Comparison of ENCODE assay signal across 8 mouse cellular contexts in the genomic region with DNA sequence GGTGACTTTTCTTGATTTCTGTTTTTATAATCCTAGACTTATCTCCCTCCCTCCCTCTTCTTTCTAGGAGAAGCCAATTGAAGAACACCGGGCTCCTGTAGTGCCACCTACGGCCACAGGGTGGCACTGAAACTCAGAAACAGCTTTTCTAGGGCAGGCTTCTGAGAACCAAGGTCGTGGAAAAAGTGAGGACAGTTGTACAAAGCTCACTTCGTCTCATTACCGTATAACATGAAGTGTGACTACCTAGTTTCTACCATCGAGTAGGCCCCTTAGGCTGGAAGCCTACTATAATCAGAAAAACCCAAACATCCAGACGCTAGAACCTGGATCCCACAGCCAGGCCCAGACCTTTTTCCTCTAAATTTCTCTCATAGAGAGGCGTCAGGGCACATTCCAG. TPM values are rescaled to one million over a fixed set of nuclear protein-coding genes. Genes with fewer than 3 reads are reported as not detected.
DNase-seq lines count a peak whose midpoint lies in the region; ATAC-seq and TF ChIP-seq lines count a peak whose summit lies in the region.

No protein-coding gene starts in this region.

- peak overlapping the region; percentile 80 for H3K4me2 ChIP-seq in forebrain, postnatal 0 days (ENCODE audit: low read depth)
- peak overlapping the region; percentile 90 for H3K4me2 ChIP-seq in hindbrain, embryonic 12.5 days (replicated peaks)

- peak; percentile 79 for TF ChIP-seq CTCF in cerebellum, adult 2 months (IDR thresholded peaks at IDR 0.05; ENCODE audit: borderline replicate concordance, insufficient read depth, low read depth, low read length)
- peak; percentile 89 for TF ChIP-seq CTCF in forebrain, postnatal 0 days (IDR thresholded peaks at IDR 0.05; ENCODE audit: low read depth)

- H3K36me3 ChIP-seq in forebrain, postnatal 0 days (ENCODE audit: insufficient read depth) = no peaks in the 10 kb centered on the region
- H3K36me3 ChIP-seq in hindbrain, embryonic 12.5 days = no peaks in the 10 kb centered on the region

- H3K27me3 ChIP-seq in cerebellum, adult 2 months (ENCODE audit: control insufficient read depth, insufficient read depth, low read length) = no peaks in the 10 kb centered on the region
- no peaks in the 10 kb centered on the region for H3K27me3 ChIP-seq in forebrain, postnatal 0 days (ENCODE audit: insufficient read depth, low read length)
- no peaks in the 10 kb centered on the region for H3K27me3 ChIP-seq in hindbrain, embryonic 12.5 days

- no peak for TF ChIP-seq POLR2A in cerebellum, adult 2 months (IDR thresholded peaks at IDR 0.05; ENCODE audit: borderline replicate concordance, insufficient read depth, low read length)

- peak overlapping the region; percentile 20; the same call in 1 of the 2 replicates for H3K27ac ChIP-seq in cerebellum, adult 2 months (ENCODE audit: insufficient read depth, low read length)
- H3K27ac ChIP-seq in forebrain, postnatal 0 days (ENCODE audit: low read depth, low read length) = no peak overlapping the region
- no peak overlapping the region for H3K27ac ChIP-seq in hindbrain, embryonic 12.5 days

- H3K4me1 ChIP-seq in cerebellum, adult 2 months (ENCODE audit: control insufficient read depth, insufficient read depth, low read length) = no peaks in the 10 kb centered on the region; the same call in 1 of the 2 replicates
- H3K4me1 ChIP-seq in forebrain, postnatal 0 days (ENCODE audit: insufficient read depth) = peaks cover 7% of the 10 kb centered on the region; the same call in 1 of the 2 replicates
- H3K4me1 ChIP-seq in hindbrain, embryonic 12.5 days = peaks cover 39% of the 10 kb centered on the region

- 8% methylated on average over 8 of the region's 8 CpGs for WGBS in cerebellum, adult 2 months
- 11% methylated on average over 8 of the region's 8 CpGs for WGBS in forebrain, postnatal 0 days
- 10% methylated on average over 8 of the region's 8 CpGs for WGBS in hindbrain, embryonic 12.5 days

- no peaks in the 10 kb centered on the region for H3K9me3 ChIP-seq in forebrain, postnatal 0 days (ENCODE audit: low read length)
- no peaks in the 10 kb centered on the region for H3K9me3 ChIP-seq in hindbrain, embryonic 12.5 days (replicated peaks)

- H3K9ac ChIP-seq in forebrain, postnatal 0 days = no peak overlapping the region
- no peak overlapping the region for H3K9ac ChIP-seq in hindbrain, embryonic 12.5 days

- peak overlapping the region; percentile 82 for H3K4me3 ChIP-seq in cerebellum, adult 2 months (replicated peaks; ENCODE audit: insufficient read depth, low read depth, low read length)
- peak overlapping the region; percentile 41 for H3K4me3 ChIP-seq in forebrain, postnatal 0 days (ENCODE audit: low read depth, low read length)
- H3K4me3 ChIP-seq in hindbrain, embryonic 12.5 days = peak overlapping the region; percentile 41

- no peak for ATAC-seq in forebrain, postnatal 0 days
- no peak for ATAC-seq in hindbrain, embryonic 12.5 days (ENCODE audit: low FRiP score)

- DNase-seq in MEL-GATA-1-ER (ENCODE audit: extremely low read depth, low read depth) = peak; percentile 77
- DNase-seq in cerebellum, adult 2 months = peak; percentile 90 to 94
- peak; percentile 93 for DNase-seq in forebrain, postnatal 0 days
- DNase-seq in layer of hippocampus, postnatal 25 days (ENCODE audit: extremely low spot score in 1 of 2, low spot score in 1 of 2) = peak; percentile 77 to 94
- peak; percentile 96 for DNase-seq in lung, postnatal 36 days
- peak; percentile 81 for DNase-seq in retina, postnatal 7 days (ENCODE audit: low read depth, low spot score)
- peak; percentile 88 for DNase-seq in thymus, postnatal 4 days

RNA-seq across cellular contexts. Expression of a gene that starts 3.6 kb away (rescaled TPM):
- 13.4 and 15.8 TPM in 2 replicates for polyA plus RNA-seq in cerebellum, adult 2 months (2012; rRNA removed)
- total RNA-seq in forebrain, postnatal 0 days (2014; rRNA removed) = 32.7 and 45.6 TPM in 2 replicates
- polyA plus RNA-seq in forebrain, postnatal 0 days (2015; fragmentation: Nextera tagmentation; extraction: Ambion mirVana) = 35.3 and 41.7 TPM in 2 replicates
- 39.4 and 45.1 TPM in 2 replicates for polyA plus RNA-seq in hindbrain, embryonic 12.5 days (2016; fragmentation: Nextera tagmentation; extraction: Ambion mirVana)
- total RNA-seq in layer of hippocampus, postnatal 25 days (2021) = 10 to 100 TPM; 21.1 to 21.6 TPM

RNA-seq across cellular contexts. Expression of a gene that starts 7.4 kb away (rescaled TPM):
- polyA plus RNA-seq in cerebellum, adult 2 months (2012; rRNA removed) = 34.9 and 36.7 TPM in 2 replicates
- total RNA-seq in forebrain, postnatal 0 days (2014; rRNA removed) = 32.8 and 33.7 TPM in 2 replicates
- 20.9 and 21.7 TPM in 2 replicates for polyA plus RNA-seq in forebrain, postnatal 0 days (2015; fragmentation: Nextera tagmentation; extraction: Ambion mirVana)
- polyA plus RNA-seq in hindbrain, embryonic 12.5 days (2016; fragmentation: Nextera tagmentation; extraction: Ambion mirVana) = 15.8 and 16.6 TPM in 2 replicates
- 10 to 100 TPM; 27.4 to 31.4 TPM for total RNA-seq in layer of hippocampus, postnatal 25 days (2021)

RNA-seq across cellular contexts. Expression of a gene that starts 21.3 kb away (rescaled TPM):
- 672 and 700 TPM in 2 replicates for polyA plus RNA-seq in cerebellum, adult 2 months (2012; rRNA removed)
- 76.8 and 104 TPM in 2 replicates for total RNA-seq in forebrain, postnatal 0 days (2014; rRNA removed)
- 500 and 554 TPM in 2 replicates for polyA plus RNA-seq in forebrain, postnatal 0 days (2015; fragmentation: Nextera tagmentation; extraction: Ambion mirVana)
- 140 and 159 TPM in 2 replicates for polyA plus RNA-seq in hindbrain, embryonic 12.5 days (2016; fragmentation: Nextera tagmentation; extraction: Ambion mirVana)
- total RNA-seq in layer of hippocampus, postnatal 25 days (2021) = 1,000 to 10,000 TPM in 1 of 2 experiments, 100 to 1,000 TPM in 1; 978 to 1,010 TPM

RNA-seq across cellular contexts. Expression of a gene that starts 21.5 kb away (rescaled TPM):
- 0.51 and 0.55 TPM in 2 replicates for polyA plus RNA-seq in cerebellum, adult 2 months (2012; rRNA removed)
- total RNA-seq in forebrain, postnatal 0 days (2014; rRNA removed) = 8.5 and 12.5 TPM in 2 replicates
- 11.5 and 13.9 TPM in 2 replicates for polyA plus RNA-seq in forebrain, postnatal 0 days (2015; fragmentation: Nextera tagmentation; extraction: Ambion mirVana)
- polyA plus RNA-seq in hindbrain, embryonic 12.5 days (2016; fragmentation: Nextera tagmentation; extraction: Ambion mirVana) = 95.5 and 100 TPM in 2 replicates
- 1 to 10 TPM in 1 of 2 experiments, under 1 TPM in 1; 0.85 to 1.0 TPM for total RNA-seq in layer of hippocampus, postnatal 25 days (2021)

RNA-seq across cellular contexts. Expression of a gene that starts 28.1 kb away (rescaled TPM):
- 34.4 and 37.2 TPM in 2 replicates for polyA plus RNA-seq in cerebellum, adult 2 months (2012; rRNA removed)
- 16.5 and 38.3 TPM in 2 replicates for total RNA-seq in forebrain, postnatal 0 days (2014; rRNA removed)
- 15.2 and 16.7 TPM in 2 replicates for polyA plus RNA-seq in forebrain, postnatal 0 days (2015; fragmentation: Nextera tagmentation; extraction: Ambion mirVana)
- 9.8 and 11.6 TPM in 2 replicates for polyA plus RNA-seq in hindbrain, embryonic 12.5 days (2016; fragmentation: Nextera tagmentation; extraction: Ambion mirVana)
- 10 to 100 TPM; 70.1 to 89.0 TPM for total RNA-seq in layer of hippocampus, postnatal 25 days (2021)
